Mouse (Mus musculus) neutrophil, adult 5-6 weeks (primary cell): ENCODE measurements at regions not wholly inside any gene's neighbourhood (a gene's known extent, or its start where the extent isn't known, plus 50 kb on each side); places are given as distances from the start of the nearest gene placed in this dataset.
"Not testable (repeated sequence)": the region's sequence is repeated elsewhere in the genome, so short reads cannot be mapped to it uniquely, and the experiment has no call there.

ENCODE experiments used
- ATAC-seq: fragments of 151-379, 151-347 bp; 2 replicates; pipeline ENCODE4 v1.8.0; 2017; ENCODE audit warnings: mild to moderate bottlenecking, moderate TSS enrichment; ENCODE audit not compliant: insufficient number of reproducible peaks, poor library complexity, low FRiP score, severe bottlenecking; ENCODE audit errors: extremely low read depth

- no peak for ATAC-seq
Measured at GRCm38 (mm10) chr9:51653376-51654292, 111.5 kb upstream of the Arhgap20 start.

- ATAC-seq, result no peak
Measured at GRCm38 (mm10) chr9:51654645-51655044, 110.5 kb upstream of the Arhgap20 start.

GRCm38 (mm10) chr9:51657796-51658195, 107.3 kb upstream of the Arhgap20 start:
- no peak for ATAC-seq

- ATAC-seq, result no peak
Measured at GRCm38 (mm10) chr9:51660908-51661874, 103.9 kb upstream of the Arhgap20 start.

- ATAC-seq, result no peak
Measured at GRCm38 (mm10) chr9:51661911-51662310, 103.2 kb upstream of the Arhgap20 start.

GRCm38 (mm10) chr9:51664353-51664752, 100.8 kb upstream of the Arhgap20 start:
- ATAC-seq, result no peak

- ATAC-seq, result no peak
Measured at GRCm38 (mm10) chr9:51664876-51665275, 100.3 kb upstream of the Arhgap20 start.

- ATAC-seq, result not testable (repeated sequence)
Measured at GRCm38 (mm10) chr9:51668976-51669375, 96.2 kb upstream of the Arhgap20 start.

GRCm38 (mm10) chr9:51670531-51670930, 94.6 kb upstream of the Arhgap20 start:
- no peak for ATAC-seq

- ATAC-seq, result no peak
Measured at GRCm38 (mm10) chr9:51686536-51686935, 78.6 kb upstream of the Arhgap20 start.

GRCm38 (mm10) chr9:51714326-51714725, 50.8 kb upstream of the Arhgap20 start:
- ATAC-seq, result no peak
